Mouse (Mus musculus) midbrain, embryonic 15.5 days (tissue): Measurements from ENCODE around the gene Fam72a. TPM values are rescaled to one million over a fixed set of nuclear protein-coding genes. Genes with fewer than 3 reads are reported as not detected.
A peak's percentile ranks its signal among the peaks of the same experiment; 100 is the strongest.

Experiments used
- ATAC-seq: fragments of 200-750 bp; cut with Nextera tagmentation; replicated peaks from 2 replicates; pipeline ENCODE4 v1.8.0; 2017; ENCODE audit warnings: moderate TSS enrichment
- H3K27ac ChIP-seq: fragments of 300-500 bp; sonication (generic); 2 replicates; pipeline ENCODE4 v1.5.1; 2015; ENCODE audit warnings: mild to moderate bottlenecking, inconsistent platforms
- H3K27me3 ChIP-seq: fragments of 300-500 bp; sonication (generic); replicated peaks from 2 replicates; pipeline ENCODE4 v1.6.1; 2015; ENCODE audit warnings: inconsistent platforms
- H3K36me3 ChIP-seq: fragments of 300-500 bp; sonication (generic); replicated peaks from 2 replicates; pipeline ENCODE4 v1.6.1; 2015; ENCODE audit warnings: inconsistent platforms
- H3K4me1 ChIP-seq: fragments of 300-500 bp; sonication (generic); 2 replicates; pipeline ENCODE4 v1.6.1; 2015; ENCODE audit warnings: inconsistent platforms
- H3K4me2 ChIP-seq: fragments of 300-500 bp; sonication (generic); 2 replicates; pipeline ENCODE4 v1.6.1; 2015; ENCODE audit warnings: inconsistent platforms, mild to moderate bottlenecking, moderate library complexity
- H3K4me3 ChIP-seq: fragments of 300-500 bp; sonication (generic); 2 replicates; pipeline ENCODE4 v1.5.1; 2015; ENCODE audit warnings: mild to moderate bottlenecking, inconsistent platforms
- H3K9ac ChIP-seq: fragments of 300-500 bp; sonication (generic); 2 replicates; pipeline ENCODE4 v1.6.1; 2015; ENCODE audit warnings: mild to moderate bottlenecking, inconsistent platforms
- H3K9me3 ChIP-seq: fragments of 300-500 bp; sonication (generic); 2 replicates; pipeline ENCODE4 v1.6.1; 2016; ENCODE audit warnings: inconsistent platforms
- WGBS: fragments of 180-500 bp; shearing (Covaris S2); methylation state at CpG from one replicate; pipeline ENCODE4 v1.1.7; 2015; ENCODE audit warnings: mixed read lengths; 5-methylcytosine and 5-hydroxymethylcytosine counted together
- polyA plus RNA-seq: library from polyadenylated mRNA; unstranded; fragments of >200 nt; fragmentation: Nextera tagmentation; extraction: Ambion mirVana; gene quantifications from 2 replicates; pipeline ENCODE4 v1.2.1, GENCODE M21; 2015

The Fam72a gene
- polyA plus RNA-seq, 1 experiment from 2014 or later = 1.1 TPM

DNA sequence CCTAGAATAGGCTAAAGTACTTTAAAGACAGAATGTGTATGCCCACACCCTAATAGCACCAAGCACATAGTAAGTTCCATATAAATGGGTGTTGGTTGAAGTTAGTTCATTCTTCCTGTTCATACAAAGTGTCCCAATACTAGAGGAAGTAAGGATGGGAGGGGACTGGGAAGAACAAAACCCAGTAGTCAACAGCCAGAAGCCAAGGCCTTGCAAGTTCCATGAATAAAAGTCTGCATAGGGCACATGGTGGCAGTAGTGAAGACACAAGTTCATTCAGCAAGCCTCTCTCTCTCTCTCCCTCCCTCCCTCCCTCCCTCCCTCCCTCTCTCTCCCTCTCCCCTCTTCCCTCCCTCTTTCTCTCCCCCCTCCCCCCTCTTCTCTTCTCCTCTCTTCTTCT lies 16.6 kb upstream of the Fam72a start:
- no peaks in the 10 kb centered on the region for H3K9me3 ChIP-seq
- H3K4me1 ChIP-seq = peaks cover 10% of the 10 kb centered on the region
- no peaks in the 10 kb centered on the region for H3K36me3 ChIP-seq
- H3K27ac ChIP-seq = no peak overlapping the region
- H3K27me3 ChIP-seq = no peaks in the 10 kb centered on the region
- no peak overlapping the region for H3K4me2 ChIP-seq
- H3K4me3 ChIP-seq = no peak overlapping the region
- no peak for ATAC-seq
- H3K9ac ChIP-seq = no peak overlapping the region

DNA sequence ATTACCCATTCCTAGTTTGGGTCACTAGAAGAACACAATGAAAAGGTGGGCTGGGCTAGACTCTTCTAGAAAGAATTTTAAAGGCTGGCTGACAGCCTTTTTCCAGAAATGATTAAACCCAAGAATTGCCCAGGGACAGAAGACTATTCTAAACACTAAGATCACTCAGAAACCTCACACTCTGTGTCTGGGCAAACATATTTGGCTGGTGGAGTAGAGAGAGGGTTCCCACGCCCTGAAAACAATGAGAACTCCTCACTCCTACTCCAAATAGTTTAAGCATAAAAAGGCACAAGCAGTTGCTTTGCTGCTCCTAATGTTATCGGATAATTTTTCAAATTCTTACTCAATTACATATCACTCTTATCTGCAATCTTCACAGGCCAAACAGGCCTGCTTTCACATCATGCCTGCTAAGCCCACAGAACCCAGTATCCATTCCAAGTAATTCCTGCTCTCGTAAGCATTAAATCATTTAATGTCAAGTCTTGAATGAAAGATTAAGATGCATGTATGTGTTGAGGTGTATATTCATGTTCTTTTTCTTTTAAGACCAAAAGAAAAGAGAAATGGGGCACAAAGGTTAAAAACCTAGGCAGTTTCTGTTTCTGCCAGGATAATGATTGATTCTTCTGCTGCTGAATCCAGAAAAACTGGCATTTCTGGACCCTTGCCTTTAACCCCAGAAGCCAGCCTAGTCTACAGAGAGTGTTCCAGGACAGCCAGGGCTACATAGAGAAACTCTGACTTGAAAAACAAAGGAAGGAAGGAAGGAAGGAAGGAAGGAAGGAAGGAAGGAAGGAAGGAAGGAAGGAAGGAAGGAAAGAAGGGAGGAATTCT lies 15.8 kb upstream of the Fam72a start:
- Histone ChIP-seq H3K9ac (no peak overlapping the region), H3K9me3 (no peaks in the 10 kb centered on the region), H3K36me3 (no peaks in the 10 kb centered on the region), H3K4me3 (no peak overlapping the region), H3K27me3 (no peaks in the 10 kb centered on the region), H3K4me2 (no peak overlapping the region), H3K27ac (no peak overlapping the region), H3K4me1 (peaks cover 7% of the 10 kb centered on the region)
- no peak for ATAC-seq
- 76% methylated on average over 3 of the region's 3 CpGs for WGBS

DNA sequence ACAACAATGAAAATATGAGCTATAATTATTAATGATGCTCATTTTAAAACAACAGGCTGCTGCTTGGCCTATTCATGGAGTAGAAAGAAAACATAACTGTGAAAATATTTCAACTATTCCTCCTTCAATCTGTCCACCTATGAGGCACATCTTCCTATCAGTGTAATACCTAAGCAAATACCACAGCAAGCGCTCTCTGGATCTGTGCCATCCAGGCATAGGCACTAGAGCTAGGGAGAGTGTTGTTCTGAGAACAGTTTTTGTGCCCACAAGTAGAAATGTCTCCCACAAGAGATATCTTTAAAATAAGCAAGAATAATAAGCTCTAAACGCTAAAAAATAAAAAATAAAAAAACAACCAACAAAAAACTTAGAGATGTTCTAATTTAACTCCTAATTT lies 14.6 kb upstream of the Fam72a start:
- Histone ChIP-seq H3K9me3 (no peaks in the 10 kb centered on the region), H3K27ac (no peak overlapping the region), H3K27me3 (no peaks in the 10 kb centered on the region), H3K9ac (no peak overlapping the region), H3K4me3 (no peak overlapping the region), H3K36me3 (no peaks in the 10 kb centered on the region), H3K4me2 (no peak overlapping the region), H3K4me1 (peaks cover 7% of the 10 kb centered on the region)
- WGBS = 94% methylated on average over 2 of the region's 2 CpGs
- no peak for ATAC-seq

DNA sequence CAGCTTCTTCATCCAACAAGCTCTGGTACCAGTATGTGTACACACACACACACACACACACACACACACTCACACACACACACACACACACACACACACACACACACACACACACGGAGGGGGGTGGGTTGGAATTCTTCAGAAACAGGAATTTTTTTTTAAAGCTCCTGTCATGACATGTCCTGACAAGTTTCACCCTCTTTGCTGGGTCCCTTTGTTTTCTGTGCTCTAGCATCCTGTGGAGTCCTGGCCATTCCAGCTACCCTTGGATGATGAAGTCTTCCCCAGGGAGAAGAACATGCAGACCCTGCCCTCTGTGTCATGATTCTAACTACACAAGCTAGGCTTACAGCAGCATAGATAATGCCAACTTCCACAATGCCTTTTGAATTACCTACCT lies 13.5 kb upstream of the Fam72a start:
- Histone ChIP-seq H3K4me3 (no peak overlapping the region), H3K36me3 (no peaks in the 10 kb centered on the region), H3K4me1 (peaks cover 7% of the 10 kb centered on the region), H3K9me3 (no peaks in the 10 kb centered on the region), H3K9ac (no peak overlapping the region), H3K27ac (no peak overlapping the region), H3K27me3 (no peaks in the 10 kb centered on the region), H3K4me2 (no peak overlapping the region)
- no peak for ATAC-seq
- 69% methylated on average over 1 of the region's 1 CpGs for WGBS

DNA sequence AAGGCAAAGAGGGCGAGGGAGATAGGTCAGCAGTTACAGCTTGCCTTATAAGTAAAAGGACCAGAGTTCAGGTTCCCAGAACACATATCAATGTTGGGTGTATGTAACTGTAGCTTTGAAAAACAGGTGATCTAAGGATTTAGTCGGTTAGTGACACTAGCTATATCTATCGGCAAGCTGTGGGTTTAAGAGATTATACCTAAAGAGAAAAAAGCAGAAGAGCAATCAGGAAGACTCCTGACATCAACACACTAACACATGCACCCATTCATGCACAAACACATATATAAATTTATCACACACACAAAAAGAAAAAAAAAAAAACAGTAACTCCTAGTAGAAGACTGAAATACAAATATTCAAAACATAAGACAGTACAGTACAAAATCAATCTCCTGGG lies 11.1 kb upstream of the Fam72a start:
- Histone ChIP-seq H3K9ac (no peak overlapping the region), H3K9me3 (no peaks in the 10 kb centered on the region), H3K36me3 (no peaks in the 10 kb centered on the region), H3K4me3 (no peak overlapping the region), H3K27me3 (no peaks in the 10 kb centered on the region), H3K4me1 (peaks cover 24% of the 10 kb centered on the region), H3K4me2 (no peak overlapping the region), H3K27ac (no peak overlapping the region)
- ATAC-seq = no peak
- WGBS = 91% methylated on average over 3 of the region's 3 CpGs

DNA sequence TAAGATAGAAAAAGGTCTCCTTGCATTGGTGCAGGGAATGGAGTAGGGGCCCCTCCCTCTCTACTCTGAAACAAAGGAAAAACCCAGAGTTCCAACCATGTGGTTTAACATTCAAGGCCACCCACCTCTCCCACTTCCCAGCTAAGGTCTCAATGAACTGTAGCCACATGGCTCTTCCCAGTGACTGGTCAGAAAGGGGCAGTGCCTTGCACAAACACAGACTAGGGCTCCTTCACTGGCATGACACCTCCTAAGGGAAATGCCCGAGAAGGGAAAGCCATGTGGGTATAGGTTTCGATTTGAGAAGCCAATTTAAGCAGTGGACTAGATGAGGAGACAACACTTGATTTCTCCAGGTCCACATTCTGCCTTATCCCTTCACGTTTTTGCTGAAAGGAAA lies 3.9 kb upstream of the Fam72a start:
- Histone ChIP-seq H3K36me3 (no peaks in the 10 kb centered on the region), H3K27ac (peak overlapping the region; percentile 32; the same call in 1 of the 2 replicates), H3K27me3 (no peaks in the 10 kb centered on the region), H3K9ac (peak overlapping the region; percentile 76), H3K9me3 (no peaks in the 10 kb centered on the region), H3K4me3 (peak overlapping the region; percentile 68), H3K4me1 (peaks cover 53% of the 10 kb centered on the region), H3K4me2 (peak overlapping the region; percentile 90)
- 31% methylated on average over 3 of the region's 3 CpGs for WGBS
- ATAC-seq = no peak

DNA sequence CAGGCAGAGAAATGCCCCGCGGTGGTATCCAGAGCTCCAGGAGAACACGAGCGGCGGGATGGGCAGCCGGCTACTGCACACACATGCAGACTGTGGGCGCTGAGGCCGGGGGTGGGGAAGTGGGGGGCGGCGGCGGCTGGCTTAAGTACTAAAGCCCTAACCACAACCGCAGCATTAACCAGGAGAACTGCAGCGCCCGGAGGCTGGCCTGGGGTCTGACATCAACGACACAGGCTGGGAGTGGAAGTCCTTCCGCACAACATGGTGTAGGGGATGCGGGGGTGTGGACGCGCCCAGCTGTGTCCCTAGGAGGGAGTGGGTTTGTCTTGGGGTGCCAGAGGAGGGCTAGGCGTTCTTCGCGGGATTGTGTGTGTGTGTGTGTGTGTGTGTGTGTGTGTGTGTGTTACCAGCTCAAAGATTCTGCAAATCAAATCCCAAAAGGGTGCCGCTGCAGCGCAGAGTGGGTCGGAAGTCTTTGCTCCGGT lies 2.6 kb upstream of the Fam72a start:
- H3K36me3 ChIP-seq = no peaks in the 10 kb centered on the region
- H3K9me3 ChIP-seq = no peaks in the 10 kb centered on the region
- H3K9ac ChIP-seq = peak overlapping the region; percentile 76
- H3K27ac ChIP-seq = peak overlapping the region; percentile 91
- H3K4me3 ChIP-seq = peak overlapping the region; percentile 68
- no peaks in the 10 kb centered on the region for H3K27me3 ChIP-seq
- H3K4me2 ChIP-seq = peak overlapping the region; percentile 90
- peaks cover 48% of the 10 kb centered on the region for H3K4me1 ChIP-seq
- WGBS = under 1% methylated on average over 26 of the region's 26 CpGs
- ATAC-seq = no peak

DNA sequence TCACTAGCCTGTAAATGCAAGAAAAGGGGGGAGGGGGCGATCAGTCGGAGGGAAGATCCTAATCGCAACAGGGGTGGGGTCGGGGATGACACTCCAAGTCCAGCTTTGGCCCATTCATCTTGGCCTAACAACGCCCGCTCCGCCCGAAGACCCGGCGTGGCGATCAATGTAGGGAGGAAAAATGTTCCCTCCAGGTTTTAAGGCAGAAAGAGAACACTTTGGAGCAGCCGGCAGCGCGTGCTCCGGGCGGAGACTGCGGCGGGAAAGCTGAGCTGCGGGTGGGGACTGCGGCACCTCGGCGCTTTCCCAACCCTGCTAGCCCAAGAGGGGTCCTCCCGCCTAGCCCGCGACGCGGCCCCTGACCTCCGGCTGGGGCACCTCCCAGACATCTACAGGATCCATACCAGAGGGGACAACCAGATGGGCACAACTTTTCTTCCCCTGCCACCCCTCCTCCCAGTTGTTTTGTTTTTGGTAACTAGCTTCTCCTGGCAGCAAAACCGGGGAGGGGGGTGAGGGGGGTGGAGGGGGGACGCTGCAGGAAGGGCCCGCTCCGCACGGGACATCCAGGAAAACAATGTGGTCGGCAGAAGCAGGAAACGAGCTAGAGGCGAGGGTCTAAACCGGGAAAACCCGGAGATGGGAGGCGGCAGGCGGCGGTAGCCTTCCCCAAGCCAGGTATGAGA lies 2.0 kb upstream of the Fam72a start:
- peak overlapping the region; percentile 90 for H3K4me2 ChIP-seq
- peak overlapping the region; percentile 91 for H3K27ac ChIP-seq
- H3K36me3 ChIP-seq = no peaks in the 10 kb centered on the region
- H3K9ac ChIP-seq = peak overlapping the region; percentile 76
- under 1% methylated on average over 41 of the region's 41 CpGs for WGBS
- no peak for ATAC-seq
- peak overlapping the region; percentile 68 for H3K4me3 ChIP-seq
- H3K27me3 ChIP-seq = no peaks in the 10 kb centered on the region
- H3K9me3 ChIP-seq = no peaks in the 10 kb centered on the region
- H3K4me1 ChIP-seq = peaks cover 44% of the 10 kb centered on the region

DNA sequence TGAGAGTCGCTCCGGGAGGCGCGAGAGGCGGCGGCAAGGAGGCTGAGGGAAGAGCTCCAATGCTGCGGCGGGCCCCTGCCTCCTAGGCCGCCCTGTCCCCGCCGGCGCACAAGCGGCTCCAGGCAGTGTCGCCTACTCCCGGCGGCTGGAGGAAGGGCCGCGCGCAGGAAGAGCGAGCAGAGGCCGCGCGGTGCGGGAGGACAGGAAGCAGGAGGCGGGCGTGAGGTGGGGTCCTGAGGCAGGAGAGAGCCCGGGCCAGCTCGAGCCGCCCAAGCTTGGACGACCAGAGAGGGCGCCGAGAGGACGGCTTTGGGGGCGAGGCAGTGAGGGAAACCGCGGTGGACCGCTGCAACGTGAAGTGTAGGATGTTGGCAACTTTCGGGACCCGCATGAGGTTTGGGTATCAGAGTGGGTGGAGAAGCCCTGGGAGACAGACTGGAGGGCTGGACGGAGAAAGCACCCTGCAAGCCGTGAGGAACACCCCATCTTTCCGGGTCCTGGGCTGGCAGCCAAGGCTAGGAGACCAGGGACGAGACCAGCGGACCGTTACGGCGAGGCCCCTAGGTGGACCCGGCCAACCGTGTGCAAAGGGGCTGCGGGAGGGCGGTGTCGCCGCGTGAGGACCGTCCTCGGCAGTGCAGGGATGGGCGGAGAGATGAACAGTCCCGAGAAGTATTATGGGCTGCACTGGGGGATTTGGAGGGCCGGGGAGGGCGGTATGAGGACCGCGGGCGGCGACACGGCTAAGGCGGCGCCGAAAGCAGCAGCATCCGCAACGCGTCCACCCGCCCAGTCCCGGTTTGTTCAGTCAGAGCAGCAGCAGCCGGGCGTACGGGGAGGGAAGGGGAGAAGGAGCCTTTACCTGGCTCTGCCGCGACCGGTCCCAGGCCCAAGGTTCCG lies 1.1 kb upstream of the Fam72a start:
- no peaks in the 10 kb centered on the region for H3K9me3 ChIP-seq
- no peaks in the 10 kb centered on the region for H3K36me3 ChIP-seq
- peak overlapping the region; percentile 68 for H3K4me3 ChIP-seq
- under 1% methylated on average over 68 of the region's 81 CpGs for WGBS
- H3K27me3 ChIP-seq = no peaks in the 10 kb centered on the region
- H3K4me1 ChIP-seq = peaks cover 37% of the 10 kb centered on the region
- peak overlapping the region; percentile 91 for H3K27ac ChIP-seq
- peak; percentile 2 for ATAC-seq
- H3K4me2 ChIP-seq = peak overlapping the region; percentile 90
- peak overlapping the region; percentile 76 for H3K9ac ChIP-seq

DNA sequence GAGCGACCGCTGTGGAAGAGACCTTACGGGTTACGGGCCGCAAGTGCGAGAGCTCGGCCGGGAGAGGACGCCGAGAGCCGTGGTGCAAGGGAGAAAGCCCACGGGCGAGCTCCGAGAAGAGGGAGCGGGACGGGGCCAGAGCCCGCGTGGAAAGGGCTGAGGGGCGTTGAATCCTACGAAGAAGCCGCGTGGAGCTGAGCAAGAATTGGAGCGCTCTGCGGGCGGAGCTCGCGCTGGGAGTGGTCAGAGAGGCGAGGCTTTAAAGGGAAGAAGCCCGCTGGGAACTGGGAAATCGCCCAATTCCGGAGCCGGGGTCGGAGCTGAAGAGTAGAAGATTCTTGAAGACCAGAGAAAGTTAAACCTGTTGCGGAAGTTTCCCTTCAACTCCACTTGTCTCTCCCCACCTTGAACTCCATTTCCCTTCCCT lies 391 bp downstream of the Fam72a start:
- Histone ChIP-seq H3K4me3 (peak overlapping the region; percentile 68), H3K9ac (0 out of 2 replicates have a peak overlapping the region, but pooled peaks have one; percentile 9), H3K9me3 (no peaks in the 10 kb centered on the region), H3K27ac (peak overlapping the region; percentile 30), H3K4me1 (peaks cover 25% of the 10 kb centered on the region), H3K27me3 (no peaks in the 10 kb centered on the region), H3K36me3 (no peaks in the 10 kb centered on the region), H3K4me2 (peak overlapping the region; percentile 90)
- WGBS = under 1% methylated on average over 34 of the region's 34 CpGs
- ATAC-seq = no peak

DNA sequence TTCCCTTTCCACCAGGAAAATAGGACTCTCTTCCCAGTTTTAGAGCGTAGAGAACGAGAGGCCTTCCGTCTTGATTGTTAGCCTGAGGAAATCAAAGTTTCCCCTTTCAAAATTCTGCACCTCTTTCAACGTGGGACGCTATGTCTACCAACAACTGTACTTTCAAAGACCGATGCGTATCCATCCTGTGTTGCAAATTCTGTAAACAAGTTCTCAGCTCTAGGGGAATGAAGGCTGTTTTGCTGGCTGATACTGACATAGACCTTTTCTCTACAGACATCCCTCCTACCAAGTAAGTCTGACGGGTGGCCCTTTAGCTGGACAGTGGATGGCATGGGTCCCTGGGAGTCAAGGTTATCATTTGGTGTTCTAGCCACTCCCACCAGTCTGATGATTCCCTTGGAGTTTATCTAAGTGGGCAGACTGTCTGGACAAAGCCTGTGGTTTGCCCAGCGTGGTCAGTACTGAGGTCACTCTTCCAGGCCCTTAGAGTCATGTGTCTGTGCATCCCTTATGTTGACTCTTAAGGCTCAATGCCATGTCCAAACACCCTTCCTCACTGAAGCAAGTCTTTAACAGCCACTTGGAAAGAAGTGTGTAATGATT lies 961 bp downstream of the Fam72a start:
- no peaks in the 10 kb centered on the region for H3K9me3 ChIP-seq
- peaks cover 19% of the 10 kb centered on the region for H3K4me1 ChIP-seq
- no peak overlapping the region for H3K27ac ChIP-seq
- ATAC-seq = no peak
- under 1% methylated on average over 9 of the region's 9 CpGs for WGBS
- peak overlapping the region; percentile 90 for H3K4me2 ChIP-seq
- 0 out of 2 replicates have a peak overlapping the region, but pooled peaks have one; percentile 10 for H3K9ac ChIP-seq
- no peaks in the 10 kb centered on the region for H3K36me3 ChIP-seq
- no peaks in the 10 kb centered on the region for H3K27me3 ChIP-seq
- H3K4me3 ChIP-seq = peak overlapping the region; percentile 68
